Mouse (Mus musculus): ENCODE measurements at regions not wholly inside any gene's neighbourhood (a gene's known extent, or its start where the extent isn't known, plus 50 kb on each side); places are given as distances from the start of the nearest gene placed in this dataset.
A peak's percentile ranks its signal among the peaks of the same experiment; 100 is the strongest.

GRCm38 (mm10) chr11:18821384-18821783 is 197.4 kb downstream of the Meis1 start:
- no peak overlapping the region for H3K9ac ChIP-seq (ENCODE audit: insufficient read depth, low read depth, low read length, poor library complexity, severe bottlenecking)

GRCm38 (mm10) chr11:18814110-18814509 is 204.7 kb downstream of the Meis1 start:
- TF ChIP-seq ZNF384 (IDR thresholded peaks at IDR 0.05; ENCODE audit: low read depth, low read length): no peak
- no peak for TF ChIP-seq ZC3H11A (IDR thresholded peaks at IDR 0.05; ENCODE audit: borderline replicate concordance, low read depth, low read length)
- TF ChIP-seq HCFC1 (IDR thresholded peaks at IDR 0.05; ENCODE audit: borderline replicate concordance, insufficient read depth, low read length): no peak
- TF ChIP-seq MAFK (IDR thresholded peaks at IDR 0.05; ENCODE audit: insufficient read depth, low read depth, low read length): no peak
- no peak overlapping the region for H3K4me3 ChIP-seq (ENCODE audit: insufficient read depth in 1 of 2, low read depth in 1 of 2, low read length in 2 of 2, poor library complexity in 1 of 2, severe bottlenecking in 1 of 2)
- H3K4me1 ChIP-seq (ENCODE audit: control insufficient read depth in 2 of 2, insufficient read depth in 2 of 2, low read length in 2 of 2, poor library complexity in 1 of 2): no peaks in the 10 kb centered on the region
- no peak overlapping the region for H3K27ac ChIP-seq (ENCODE audit: insufficient read depth, low read depth, low read length, poor library complexity, severe bottlenecking)
- no peaks in the 10 kb centered on the region for H3K9me3 ChIP-seq (ENCODE audit: control insufficient read depth, insufficient read depth, low read depth, low read length)
- DNase-seq (ENCODE audit: low read depth, low spot score): no peak
- in situ Hi-C loops (cut with MboI; ENCODE audit: low sequenced_read_pairs in 2 of 2, unreplicated experiment in 2 of 2): no loop called here
- H3K36me3 ChIP-seq (ENCODE audit: control insufficient read depth, insufficient read depth, low read length, poor library complexity, severe bottlenecking): no peaks in the 10 kb centered on the region
- H3K9ac ChIP-seq (ENCODE audit: insufficient read depth, low read depth, low read length, poor library complexity, severe bottlenecking): no peak overlapping the region

More at GRCm38 (mm10) chr11:18821384-18821783, 197.4 kb downstream of the Meis1 start:
- TF ChIP-seq ZNF384 (IDR thresholded peaks at IDR 0.05; ENCODE audit: low read depth, low read length) (no peak), CHD2 (IDR thresholded peaks at IDR 0.05; ENCODE audit: low read depth, low read length) (no peak), ZC3H11A (IDR thresholded peaks at IDR 0.05; ENCODE audit: borderline replicate concordance, low read depth, low read length) (no peak), HCFC1 (IDR thresholded peaks at IDR 0.05; ENCODE audit: borderline replicate concordance, insufficient read depth, low read length) (no peak), MAFK (IDR thresholded peaks at IDR 0.05; ENCODE audit: insufficient read depth, low read depth, low read length) (no peak)
- Histone ChIP-seq H3K9me3 (ENCODE audit: control insufficient read depth, insufficient read depth, low read depth, low read length) (no peaks in the 10 kb centered on the region), H3K4me3 (ENCODE audit: insufficient read depth in 1 of 2, low read depth in 1 of 2, low read length in 2 of 2, poor library complexity in 1 of 2, severe bottlenecking in 1 of 2) (no peak overlapping the region), H3K4me1 (ENCODE audit: control insufficient read depth in 2 of 2, insufficient read depth in 2 of 2, low read length in 2 of 2, poor library complexity in 1 of 2) (no peaks in the 10 kb centered on the region), H3K27ac (ENCODE audit: insufficient read depth, low read depth, low read length, poor library complexity, severe bottlenecking) (no peak overlapping the region), H3K36me3 (ENCODE audit: control insufficient read depth, insufficient read depth, low read length, poor library complexity, severe bottlenecking) (no peaks in the 10 kb centered on the region)
- DNase-seq (ENCODE audit: low read depth, low spot score): peak; percentile 3
- in situ Hi-C loops (cut with MboI; ENCODE audit: low sequenced_read_pairs in 2 of 2, unreplicated experiment in 2 of 2): no loop called here

GRCm38 (mm10) chr11:18767479-18767878 is 251.3 kb downstream of the Meis1 start:
- TF ChIP-seq CHD2 (IDR thresholded peaks at IDR 0.05; ENCODE audit: low read depth, low read length): no peak
- no peak for TF ChIP-seq ZNF384 (IDR thresholded peaks at IDR 0.05; ENCODE audit: low read depth, low read length)
- TF ChIP-seq MAFK (IDR thresholded peaks at IDR 0.05; ENCODE audit: insufficient read depth, low read depth, low read length): no peak
- no peak for TF ChIP-seq HCFC1 (IDR thresholded peaks at IDR 0.05; ENCODE audit: borderline replicate concordance, insufficient read depth, low read length)
- no peak for TF ChIP-seq ZC3H11A (IDR thresholded peaks at IDR 0.05; ENCODE audit: borderline replicate concordance, low read depth, low read length)
- Histone ChIP-seq H3K9ac (ENCODE audit: insufficient read depth, low read depth, low read length, poor library complexity, severe bottlenecking) (no peak overlapping the region), H3K9me3 (ENCODE audit: control insufficient read depth, insufficient read depth, low read depth, low read length) (no peaks in the 10 kb centered on the region), H3K4me1 (ENCODE audit: control insufficient read depth in 2 of 2, insufficient read depth in 2 of 2, low read length in 2 of 2, poor library complexity in 1 of 2) (no peaks in the 10 kb centered on the region), H3K4me3 (ENCODE audit: insufficient read depth in 1 of 2, low read depth in 1 of 2, low read length in 2 of 2, poor library complexity in 1 of 2, severe bottlenecking in 1 of 2) (no peak overlapping the region), H3K27ac (ENCODE audit: insufficient read depth, low read depth, low read length, poor library complexity, severe bottlenecking) (no peak overlapping the region), H3K36me3 (ENCODE audit: control insufficient read depth, insufficient read depth, low read length, poor library complexity, severe bottlenecking) (no peaks in the 10 kb centered on the region)
- in situ Hi-C loops (cut with MboI; ENCODE audit: low sequenced_read_pairs in 2 of 2, unreplicated experiment in 2 of 2): no loop called here
- no peak for DNase-seq (ENCODE audit: low read depth, low spot score)

- no peak for DNase-seq (ENCODE audit: low read depth, low spot score)
Measured at GRCm38 (mm10) chr11:18766458-18767016, 252.2 kb downstream of the Meis1 start.

GRCm38 (mm10) chr11:18758591-18759074 is 260.2 kb downstream of the Meis1 start:
- H3K27ac ChIP-seq (ENCODE audit: insufficient read depth, low read depth, low read length, poor library complexity, severe bottlenecking): no peak overlapping the region
- no peak overlapping the region for H3K4me3 ChIP-seq (ENCODE audit: insufficient read depth in 1 of 2, low read depth in 1 of 2, low read length in 2 of 2, poor library complexity in 1 of 2, severe bottlenecking in 1 of 2)
- no peaks in the 10 kb centered on the region for H3K9me3 ChIP-seq (ENCODE audit: control insufficient read depth, insufficient read depth, low read depth, low read length)
- TF ChIP-seq HCFC1 (IDR thresholded peaks at IDR 0.05; ENCODE audit: borderline replicate concordance, insufficient read depth, low read length): no peak
- TF ChIP-seq MAFK (IDR thresholded peaks at IDR 0.05; ENCODE audit: insufficient read depth, low read depth, low read length): no peak
- TF ChIP-seq ZNF384 (IDR thresholded peaks at IDR 0.05; ENCODE audit: low read depth, low read length): no peak
- no peak for TF ChIP-seq CHD2 (IDR thresholded peaks at IDR 0.05; ENCODE audit: low read depth, low read length)
- no peak for TF ChIP-seq ZC3H11A (IDR thresholded peaks at IDR 0.05; ENCODE audit: borderline replicate concordance, low read depth, low read length)
- in situ Hi-C loops (cut with MboI; ENCODE audit: low sequenced_read_pairs in 2 of 2, unreplicated experiment in 2 of 2): no loop called here
- no peak for DNase-seq (ENCODE audit: low read depth, low spot score)
- no peaks in the 10 kb centered on the region for H3K4me1 ChIP-seq (ENCODE audit: control insufficient read depth in 2 of 2, insufficient read depth in 2 of 2, low read length in 2 of 2, poor library complexity in 1 of 2)
- no peaks in the 10 kb centered on the region for H3K36me3 ChIP-seq (ENCODE audit: control insufficient read depth, insufficient read depth, low read length, poor library complexity, severe bottlenecking)
- H3K9ac ChIP-seq (ENCODE audit: insufficient read depth, low read depth, low read length, poor library complexity, severe bottlenecking): no peak overlapping the region

More at GRCm38 (mm10) chr11:18766458-18767016, 252.2 kb downstream of the Meis1 start:
- no peak overlapping the region for H3K9ac ChIP-seq (ENCODE audit: insufficient read depth, low read depth, low read length, poor library complexity, severe bottlenecking)
- H3K4me3 ChIP-seq (ENCODE audit: insufficient read depth in 1 of 2, low read depth in 1 of 2, low read length in 2 of 2, poor library complexity in 1 of 2, severe bottlenecking in 1 of 2): no peak overlapping the region
- no peaks in the 10 kb centered on the region for H3K4me1 ChIP-seq (ENCODE audit: control insufficient read depth in 2 of 2, insufficient read depth in 2 of 2, low read length in 2 of 2, poor library complexity in 1 of 2)
- no peak overlapping the region for H3K27ac ChIP-seq (ENCODE audit: insufficient read depth, low read depth, low read length, poor library complexity, severe bottlenecking)
- no peaks in the 10 kb centered on the region for H3K36me3 ChIP-seq (ENCODE audit: control insufficient read depth, insufficient read depth, low read length, poor library complexity, severe bottlenecking)
- TF ChIP-seq CHD2 (IDR thresholded peaks at IDR 0.05; ENCODE audit: low read depth, low read length) (no peak), HCFC1 (IDR thresholded peaks at IDR 0.05; ENCODE audit: borderline replicate concordance, insufficient read depth, low read length) (no peak)
- no peaks in the 10 kb centered on the region for H3K9me3 ChIP-seq (ENCODE audit: control insufficient read depth, insufficient read depth, low read depth, low read length)
- in situ Hi-C loops (cut with MboI; ENCODE audit: low sequenced_read_pairs in 2 of 2, unreplicated experiment in 2 of 2): no loop called here

Measured in ES-E14 (cell line).